In the genomic region with DNA sequence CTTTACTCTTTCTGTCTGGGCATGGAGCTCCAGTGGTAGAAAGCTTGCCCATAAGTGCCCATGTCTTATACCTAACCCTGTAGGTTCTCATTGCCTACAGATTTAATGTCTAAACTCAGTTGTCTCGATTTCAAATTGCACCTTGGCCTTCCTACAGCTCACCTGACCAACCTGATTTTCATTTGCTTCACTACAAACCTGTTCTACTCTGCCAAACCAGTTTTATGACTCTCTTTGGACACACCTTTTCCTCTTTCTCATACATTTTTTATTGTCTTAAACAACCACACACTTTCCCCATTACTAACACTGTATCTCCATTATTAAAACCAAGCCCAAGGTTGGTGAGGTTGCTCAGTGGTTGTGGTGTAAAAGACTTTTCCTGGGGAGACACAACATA, we compare ENCODE assay signal across 19 mouse cellular contexts. TPM values are rescaled to one million over a fixed set of nuclear protein-coding genes. Genes with fewer than 3 reads are reported as not detected.
DNase-seq lines count a peak whose midpoint lies in the region; ATAC-seq and TF ChIP-seq lines count a peak whose summit lies in the region.
"Had no signal": no experiment of that assay in that cellular context is flagged by ENCODE, and none has a peak within 500 bp of the region (broad histone marks: within the 10 kb centered on the region; RNA-seq: fewer than 3 reads in every experiment).

No protein-coding gene starts in this region.

- H3K4me1 ChIP-seq in kidney, adult 2 months (ENCODE audit: control insufficient read depth, insufficient read depth, low read length) = peaks cover 3% of the 10 kb centered on the region; the same call in 1 of the 2 replicates
- H3K4me1 ChIP-seq in lung, embryonic 14.5 days (ENCODE audit: insufficient read depth) = no peaks in the 10 kb centered on the region; the same call in 1 of the 2 replicates
- H3K4me1 ChIP-seq in intestine, embryonic 16.5 days (ENCODE audit: control insufficient read depth, insufficient read depth, low read length) = no peaks in the 10 kb centered on the region; the same call in 1 of the 2 replicates
- H3K4me1 ChIP-seq in stomach, embryonic 16.5 days (ENCODE audit: control insufficient read depth, insufficient read depth, low read length) = 0 out of 2 replicates have a peak, but pooled peaks cover 5% of the 10 kb centered on the region
- H3K4me1 ChIP-seq in hindbrain, embryonic 11.5 days (replicated peaks; ENCODE audit: control insufficient read depth, insufficient read depth, low read length) = no peaks in the 10 kb centered on the region
- H3K4me1 ChIP-seq: forebrain, embryonic 12.5 days; hindbrain, embryonic 10.5 days had no signal

- H3K27ac ChIP-seq in kidney, adult 2 months (ENCODE audit: insufficient read depth, low read depth, low read length) = peak overlapping the region; percentile 86
- H3K27ac ChIP-seq in lung, embryonic 14.5 days (ENCODE audit: low read depth) = peak overlapping the region; percentile 72
- H3K27ac ChIP-seq in intestine, embryonic 16.5 days (ENCODE audit: low read length) = peak overlapping the region; percentile 88
- H3K27ac ChIP-seq in stomach, embryonic 16.5 days (ENCODE audit: low read length) = peak overlapping the region; percentile 91
- H3K27ac ChIP-seq in hindbrain, embryonic 11.5 days (ENCODE audit: low read depth, low read length) = no peak overlapping the region
- H3K27ac ChIP-seq: forebrain, embryonic 12.5 days; hindbrain, embryonic 10.5 days; layer of hippocampus, adult 2 months; left cerebral cortex, adult 2 months had no signal

- H3K27me3 ChIP-seq in kidney, adult 2 months (replicated peaks; ENCODE audit: control insufficient read depth, insufficient read depth, low read length) = no peaks in the 10 kb centered on the region
- no peaks in the 10 kb centered on the region for H3K27me3 ChIP-seq in lung, embryonic 14.5 days (ENCODE audit: insufficient read depth, low read length)
- no peaks in the 10 kb centered on the region for H3K27me3 ChIP-seq in intestine, embryonic 16.5 days (replicated peaks; ENCODE audit: control insufficient read depth, insufficient read depth, low read length)
- H3K27me3 ChIP-seq in stomach, embryonic 16.5 days (ENCODE audit: control insufficient read depth, insufficient read depth, low read length) = no peaks in the 10 kb centered on the region
- no peaks in the 10 kb centered on the region for H3K27me3 ChIP-seq in hindbrain, embryonic 11.5 days (ENCODE audit: control insufficient read depth, insufficient read depth, low read length)
- H3K27me3 ChIP-seq: forebrain, embryonic 12.5 days; limb, embryonic 13.5 days had no signal

- TF ChIP-seq CTCF in kidney, adult 2 months (conservative IDR thresholded peaks at IDR 0.05; ENCODE audit: insufficient read depth, insufficient read length, low read depth, low read length) = no peak
- TF ChIP-seq CTCF in lung, embryonic 14.5 days (IDR thresholded peaks at IDR 0.05; ENCODE audit: low read depth) = no peak

- H3K4me2 ChIP-seq in lung, embryonic 14.5 days = no peak overlapping the region
- peak overlapping the region; percentile 34; the same call in 1 of the 2 replicates for H3K4me2 ChIP-seq in intestine, embryonic 16.5 days (ENCODE audit: low read depth, low read length)
- H3K4me2 ChIP-seq in stomach, embryonic 16.5 days (ENCODE audit: low read depth, low read length) = peak overlapping the region; percentile 43
- no peak overlapping the region for H3K4me2 ChIP-seq in hindbrain, embryonic 11.5 days (replicated peaks; ENCODE audit: low read depth, low read length)
- H3K4me2 ChIP-seq: forebrain, embryonic 12.5 days; limb, embryonic 13.5 days had no signal

- H3K36me3 ChIP-seq in kidney, adult 2 months (ENCODE audit: control insufficient read depth, insufficient read depth, low read length) = no peaks in the 10 kb centered on the region
- H3K36me3 ChIP-seq in lung, embryonic 14.5 days (ENCODE audit: insufficient read depth) = no peaks in the 10 kb centered on the region
- H3K36me3 ChIP-seq in intestine, embryonic 16.5 days (ENCODE audit: control insufficient read depth, insufficient read depth, low read length) = no peaks in the 10 kb centered on the region
- H3K36me3 ChIP-seq in stomach, embryonic 16.5 days (ENCODE audit: control insufficient read depth, insufficient read depth, low read length) = no peaks in the 10 kb centered on the region
- no peaks in the 10 kb centered on the region for H3K36me3 ChIP-seq in hindbrain, embryonic 11.5 days (ENCODE audit: control insufficient read depth, insufficient read depth, low read length)
- H3K36me3 ChIP-seq: forebrain, embryonic 12.5 days; hindbrain, embryonic 10.5 days; limb, embryonic 13.5 days had no signal

- no peaks in the 10 kb centered on the region for H3K9me3 ChIP-seq in lung, embryonic 14.5 days (ENCODE audit: low read depth, low read length)
- no peaks in the 10 kb centered on the region for H3K9me3 ChIP-seq in intestine, embryonic 16.5 days (ENCODE audit: control insufficient read depth, low read length)
- H3K9me3 ChIP-seq in stomach, embryonic 16.5 days (replicated peaks; ENCODE audit: control insufficient read depth, low read length) = no peaks in the 10 kb centered on the region
- H3K9me3 ChIP-seq in hindbrain, embryonic 11.5 days (ENCODE audit: control insufficient read depth, low read length) = no peaks in the 10 kb centered on the region
- H3K9me3 ChIP-seq: forebrain, embryonic 12.5 days; hindbrain, embryonic 10.5 days; limb, embryonic 13.5 days had no signal

- no peak for TF ChIP-seq POLR2A in kidney, adult 2 months (IDR thresholded peaks at IDR 0.05; ENCODE audit: low read depth, low read length)

- no peak overlapping the region for H3K9ac ChIP-seq in lung, embryonic 14.5 days
- no peak overlapping the region for H3K9ac ChIP-seq in intestine, embryonic 16.5 days (ENCODE audit: low read depth, low read length)
- H3K9ac ChIP-seq in stomach, embryonic 16.5 days (ENCODE audit: low read length) = no peak overlapping the region
- no peak overlapping the region for H3K9ac ChIP-seq in hindbrain, embryonic 11.5 days (ENCODE audit: low read depth, low read length)
- H3K9ac ChIP-seq: forebrain, embryonic 12.5 days; limb, embryonic 13.5 days had no signal

- no peak overlapping the region for H3K4me3 ChIP-seq in kidney, adult 2 months (ENCODE audit: insufficient read depth, low read depth, low read length)
- no peak overlapping the region for H3K4me3 ChIP-seq in lung, embryonic 14.5 days (ENCODE audit: low read depth, low read length)
- no peak overlapping the region for H3K4me3 ChIP-seq in intestine, embryonic 16.5 days (ENCODE audit: low read length)
- no peak overlapping the region for H3K4me3 ChIP-seq in stomach, embryonic 16.5 days (replicated peaks; ENCODE audit: low read length)
- no peak overlapping the region for H3K4me3 ChIP-seq in hindbrain, embryonic 11.5 days (ENCODE audit: low read depth, low read length)
- H3K4me3 ChIP-seq: forebrain, embryonic 12.5 days; hindbrain, embryonic 10.5 days; layer of hippocampus, adult 2 months; left cerebral cortex, adult 2 months; limb, embryonic 13.5 days had no signal

- 28% methylated on average over 1 of the region's 1 CpGs for WGBS in kidney, adult 2 months
- 29% methylated on average over 1 of the region's 1 CpGs for WGBS in lung, embryonic 14.5 days
- 33% methylated on average over 1 of the region's 1 CpGs for WGBS in intestine, embryonic 16.5 days
- 23% methylated on average over 1 of the region's 1 CpGs for WGBS in stomach, embryonic 16.5 days
- WGBS in hindbrain, embryonic 11.5 days = 50% methylated on average over 1 of the region's 1 CpGs

- ATAC-seq in lung, embryonic 14.5 days (ENCODE audit: insufficient read depth) = peak; percentile 35; the same call in 1 of the 2 replicates
- ATAC-seq in intestine, embryonic 16.5 days = peak; percentile 89
- peak; percentile 76 for ATAC-seq in stomach, embryonic 16.5 days (ENCODE audit: insufficient read depth, low FRiP score)
- no peak for ATAC-seq in hindbrain, embryonic 11.5 days (ENCODE audit: low FRiP score)
- ATAC-seq: inflammation-experienced regulatory T-cells, adult 6 months; midbrain, embryonic 16.5 days had no signal

- DNase-seq in kidney, adult 2 months = peak; percentile 16
- DNase-seq in kidney, postnatal 14 days = no peak
- peak; percentile 41 for DNase-seq in lung, embryonic 14.5 days
- no peak for DNase-seq in lung, postnatal 10 days
- DNase-seq in layer of hippocampus, adult 18-20 months (ENCODE audit: low spot score in 2 of 2) = no peak
- no peak for DNase-seq in hindbrain, embryonic 11.5 days (ENCODE audit: low spot score)
- DNase-seq: cerebellum, adult 9-11 months; gastrocnemius, postnatal 10 days; retina, postnatal 1 day; right cerebral cortex, postnatal 4 days had no signal

RNA-seq across cellular contexts. Expression of gene Slc35f5, which starts 10.5 kb away (rescaled TPM):
- polyA plus RNA-seq in kidney, adult 2 months (2012; rRNA removed) = 32.0 and 36.3 TPM in 2 replicates
- 43.4 and 44.8 TPM in 2 replicates for polyA plus RNA-seq in lung, embryonic 14.5 days (2014; fragmentation: Nextera tagmentation; extraction: Ambion mirVana)
- 49.1 and 53.0 TPM in 2 replicates for polyA plus RNA-seq in intestine, embryonic 16.5 days (2015; fragmentation: Nextera tagmentation; extraction: Ambion mirVana)
- 69.2 and 71.5 TPM in 2 replicates for polyA plus RNA-seq in stomach, embryonic 16.5 days (2015; fragmentation: Nextera tagmentation; extraction: Ambion mirVana)
- total RNA-seq in layer of hippocampus, adult 18-20 months (2021) = 10 to 100 TPM; 23.7 to 29.4 TPM
- polyA plus RNA-seq in hindbrain, embryonic 11.5 days (2014; fragmentation: Nextera tagmentation; extraction: Ambion mirVana) = 28.2 and 29.3 TPM in 2 replicates

Comparison
In these comparisons a context has a peak if more than half of its experiments do, and no peak if none do; other contexts are left out.
1. DNase-seq: peak in kidney, adult 2 months (single experiment) and lung, embryonic 14.5 days (single experiment); none in kidney, postnatal 14 days (single experiment), lung, postnatal 10 days (single experiment), layer of hippocampus, adult 18-20 months (0 of 2) and hindbrain, embryonic 11.5 days (single experiment).
2. H3K4me2 ChIP-seq: peak in intestine, embryonic 16.5 days (single experiment) and stomach, embryonic 16.5 days (single experiment); none in lung, embryonic 14.5 days (single experiment) and hindbrain, embryonic 11.5 days (single experiment).